Mouse (Mus musculus) liver, adult 2 months (tissue): ENCODE results near the gene Il1b. TPM values are rescaled to one million over a fixed set of nuclear protein-coding genes. Genes with fewer than 3 reads are reported as not detected.
A peak's percentile ranks its signal among the peaks of the same experiment; 100 is the strongest.

Experiments
- DNase-seq: peaks from one replicate; pipeline ENCODE4 v3.0.0-alpha.2; 2011; ENCODE audit warnings: low read depth, low spot score; ENCODE audit errors: extremely low read depth
- H3K27ac ChIP-seq: fragments of 200-500 bp; replicated peaks from 2 replicates; pipeline ENCODE4 v1.5.1; 2012; ENCODE audit warnings: low read depth, mild to moderate bottlenecking, control low read depth, inconsistent platforms, low read length; ENCODE audit not compliant: insufficient read depth
- H3K27me3 ChIP-seq: fragments of 200-500 bp; 2 replicates; pipeline ENCODE4 v1.6.1; 2012; ENCODE audit warnings: mild to moderate bottlenecking, moderate library complexity, low read length, inconsistent platforms; ENCODE audit not compliant: control insufficient read depth, insufficient read depth
- H3K36me3 ChIP-seq: fragments of 200-500 bp; 2 replicates; pipeline ENCODE4 v1.6.1; 2012; ENCODE audit warnings: low read length, inconsistent platforms; ENCODE audit not compliant: control insufficient read depth, insufficient read depth
- H3K4me1 ChIP-seq: fragments of 200-500 bp; 2 replicates; pipeline ENCODE4 v1.6.1; 2011; ENCODE audit warnings: low read length; ENCODE audit not compliant: control insufficient read depth, insufficient read depth
- H3K4me3 ChIP-seq: fragments of 200-500 bp; 2 replicates; pipeline ENCODE4 v1.5.1; 2011; ENCODE audit warnings: low read depth, mild to moderate bottlenecking, control low read depth, low read length, moderate library complexity; ENCODE audit not compliant: insufficient read depth
- H3K79me2 ChIP-seq: fragments of 200-500 bp; 2 replicates; pipeline ENCODE4 v1.6.1; 2012; ENCODE audit warnings: inconsistent platforms, mild to moderate bottlenecking, low read length, moderate library complexity; ENCODE audit not compliant: control insufficient read depth, insufficient read depth
- H3K9ac ChIP-seq: fragments of 200-500 bp; 2 replicates; pipeline ENCODE4 v1.6.1; 2012; ENCODE audit warnings: low read depth, mild to moderate bottlenecking, control low read depth, inconsistent platforms, low read length
- CTCF ChIP-seq: fragments of 200-500 bp; IDR thresholded peaks from 2 replicates; pipeline ENCODE4 v1.5.1; 2011; ENCODE audit warnings: low read depth, low read length, control low read depth
- POLR2A ChIP-seq: fragments of 200-500 bp; IDR thresholded peaks from 2 replicates; pipeline ENCODE4 v1.6.1; 2011; ENCODE audit warnings: low read length, control low read depth; ENCODE audit not compliant: insufficient read depth; ENCODE audit errors: extremely low read depth
- WGBS: fragments of 180-500 bp; shearing (Covaris S2); methylation state at CpG from one replicate; pipeline ENCODE4 v1.1.7; 2018; 5-methylcytosine and 5-hydroxymethylcytosine counted together
- polyA plus RNA-seq: library from polyadenylated mRNA; depleted of rRNA; stranded (reverse); fragments of >200 nt; gene quantifications from 2 replicates; pipeline ENCODE4 v1.2.3, GENCODE M21; 2012
- total RNA-seq: library from RNA; depleted of rRNA; stranded (reverse); fragments of >200 nt; gene quantifications from 2 replicates; pipeline ENCODE4 v1.2.3, GENCODE M21; 2014

The Il1b gene
- total and polyA plus RNA-seq, 2 experiments: 0.84 to 2.1 TPM

DNA sequence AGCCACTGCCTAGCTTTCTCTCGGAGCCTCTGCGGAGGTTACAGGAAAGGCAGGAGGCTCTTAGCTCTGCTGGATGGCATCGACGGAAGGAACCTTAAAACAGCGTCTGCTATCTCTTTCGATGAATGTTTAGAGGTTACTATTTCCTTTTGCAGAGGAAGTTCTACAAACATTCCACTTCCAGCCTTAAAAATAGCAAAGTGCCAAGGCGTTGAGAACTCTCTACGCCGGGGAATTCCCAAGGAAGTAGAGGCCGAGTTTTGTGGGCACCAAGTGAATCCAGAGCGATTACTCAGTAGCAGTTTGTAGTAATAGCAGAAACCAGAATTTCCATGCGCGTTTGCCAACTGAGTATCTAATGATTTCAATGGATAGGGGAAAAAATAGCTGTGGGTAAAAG lies 40.4 kb downstream of the Il1b start:
- Histone ChIP-seq H3K4me1 (no peaks in the 10 kb centered on the region), H3K9ac (no peak overlapping the region), H3K4me3 (no peak overlapping the region), H3K27me3 (no peaks in the 10 kb centered on the region), H3K79me2 (no peaks in the 10 kb centered on the region), H3K27ac (peak overlapping the region; percentile 56), H3K36me3 (no peaks in the 10 kb centered on the region)
- TF ChIP-seq POLR2A: no peak
- TF ChIP-seq CTCF: no peak
- peak; percentile 13 for DNase-seq
- WGBS: 72% methylated on average over 13 of the region's 13 CpGs

- no peaks in the 10 kb centered on the region for H3K36me3 ChIP-seq
- no peaks in the 10 kb centered on the region for H3K4me1 ChIP-seq
- no peak for TF ChIP-seq CTCF
- 60% methylated on average over 7 of the region's 7 CpGs for WGBS
- H3K79me2 ChIP-seq: no peaks in the 10 kb centered on the region
- no peak overlapping the region for H3K4me3 ChIP-seq
- no peak for DNase-seq
- H3K27ac ChIP-seq: peak overlapping the region; percentile 56
- H3K27me3 ChIP-seq: no peaks in the 10 kb centered on the region
- H3K9ac ChIP-seq: no peak overlapping the region
Observed at GRCm38 (mm10) chr2:129330024-129330423, 40.9 kb downstream of the Il1b start.

- no peak overlapping the region for H3K9ac ChIP-seq
- TF ChIP-seq CTCF (no peak), POLR2A (no peak)
- H3K27me3 ChIP-seq: no peaks in the 10 kb centered on the region
- 86% methylated on average over 4 of the region's 4 CpGs for WGBS
- no peaks in the 10 kb centered on the region for H3K36me3 ChIP-seq
- H3K4me1 ChIP-seq: no peaks in the 10 kb centered on the region
- no peak overlapping the region for H3K27ac ChIP-seq
- no peak for DNase-seq
- no peaks in the 10 kb centered on the region for H3K79me2 ChIP-seq
- no peak overlapping the region for H3K4me3 ChIP-seq
Observed at GRCm38 (mm10) chr2:129328238-129328637, 42.7 kb downstream of the Il1b start.

- H3K79me2 ChIP-seq: no peaks in the 10 kb centered on the region
- H3K4me1 ChIP-seq: no peaks in the 10 kb centered on the region
- H3K9ac ChIP-seq: no peak overlapping the region
- no peaks in the 10 kb centered on the region for H3K27me3 ChIP-seq
- TF ChIP-seq POLR2A (no peak), CTCF (no peak)
- DNase-seq: no peak
- WGBS: 93% methylated on average over 3 of the region's 3 CpGs
- no peak overlapping the region for H3K4me3 ChIP-seq
- no peak overlapping the region for H3K27ac ChIP-seq
- H3K36me3 ChIP-seq: no peaks in the 10 kb centered on the region
Observed at GRCm38 (mm10) chr2:129324216-129324615, 46.7 kb downstream of the Il1b start.

DNA sequence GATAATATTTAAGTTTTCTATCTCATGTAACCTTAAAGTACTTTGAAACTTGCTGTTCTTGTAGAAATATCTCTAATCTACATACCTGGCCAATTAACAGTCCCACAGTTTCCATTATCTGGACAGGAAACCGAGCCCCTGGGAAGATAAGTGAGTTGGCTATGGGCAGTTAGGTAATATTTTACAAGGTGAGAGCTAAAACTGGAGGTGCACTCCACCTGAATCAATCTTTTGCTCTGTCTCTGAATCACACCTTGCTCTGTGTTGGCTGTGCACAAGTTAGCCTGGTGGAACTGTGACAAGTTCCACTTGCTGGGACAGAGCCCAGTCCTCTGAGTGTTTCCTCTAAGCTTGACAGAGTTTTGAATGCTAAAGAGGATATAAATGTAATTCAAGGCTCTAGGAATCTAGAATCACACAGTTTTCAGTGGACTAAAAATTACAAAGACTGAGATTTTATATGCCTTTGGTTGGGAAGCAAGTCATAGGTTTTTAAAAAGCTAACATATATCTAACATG lies 48.8 kb downstream of the Il1b start:
- Histone ChIP-seq H3K4me3 (no peak overlapping the region), H3K4me1 (no peaks in the 10 kb centered on the region), H3K36me3 (no peaks in the 10 kb centered on the region), H3K27me3 (no peaks in the 10 kb centered on the region), H3K79me2 (no peaks in the 10 kb centered on the region), H3K27ac (no peak overlapping the region), H3K9ac (no peak overlapping the region)
- DNase-seq: no peak
- TF ChIP-seq POLR2A (no peak), CTCF (no peak)
- 47% methylated on average over 1 of the region's 1 CpGs for WGBS

DNA sequence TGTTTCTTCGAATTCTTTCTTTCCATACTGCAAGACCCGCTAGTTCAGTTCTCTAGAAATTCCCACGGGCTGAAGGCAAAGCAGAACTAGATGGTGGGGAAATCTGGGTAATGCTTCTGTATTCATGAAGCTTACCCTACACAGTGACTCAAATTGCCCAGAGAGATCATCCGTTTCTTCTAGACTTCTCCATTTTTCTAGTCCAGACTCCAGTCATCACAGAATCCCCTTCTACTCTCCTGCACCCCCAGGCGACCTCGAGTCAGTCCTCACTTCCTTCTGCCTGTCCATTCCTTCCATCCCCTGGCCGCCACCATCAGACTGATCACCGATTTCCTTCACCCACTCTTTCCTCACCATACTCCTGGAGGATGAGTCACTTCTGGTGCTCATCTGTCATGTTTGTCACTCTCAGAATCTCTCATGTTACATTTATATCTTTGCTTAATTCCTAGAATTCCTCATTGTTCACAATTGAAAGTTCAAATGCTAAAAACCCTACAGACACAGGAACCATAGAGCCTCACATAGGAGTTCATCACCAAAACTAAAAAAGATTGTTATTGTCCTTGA lies 50.8 kb downstream of the Il1b start:
- 73% methylated on average over 8 of the region's 8 CpGs for WGBS
- H3K27ac ChIP-seq: no peak overlapping the region
- TF ChIP-seq POLR2A (no peak), CTCF (no peak)
- H3K27me3 ChIP-seq: no peaks in the 10 kb centered on the region
- no peaks in the 10 kb centered on the region for H3K79me2 ChIP-seq
- no peaks in the 10 kb centered on the region for H3K4me1 ChIP-seq
- peak; percentile 34 for DNase-seq
- H3K36me3 ChIP-seq: no peaks in the 10 kb centered on the region
- H3K9ac ChIP-seq: no peak overlapping the region
- no peak overlapping the region for H3K4me3 ChIP-seq
